Mouse (Mus musculus): ENCODE data around the gene Supt4a.

The Supt4a gene

GRCm38 (mm10) chr11:87737175-87737740 lies at the start of gene Supt4a:
TSS of gene Supt4a (plus strand) at chr11:87737552.
- peak; percentile 99 for DNase-seq

GRCm38 (mm10) chr11:87688478-87689203 lies 48.7 kb upstream of the Supt4a start:
- DNase-seq = no peak

- DNase-seq = no peak
Observed at GRCm38 (mm10) chr11:87689402-87689808, 47.9 kb upstream of the Supt4a start.

GRCm38 (mm10) chr11:87690054-87690740 lies 47.2 kb upstream of the Supt4a start:
- no peak for DNase-seq

- DNase-seq = no peak
Observed at GRCm38 (mm10) chr11:87697131-87697682, 40.1 kb upstream of the Supt4a start.

- DNase-seq = no peak
Observed at GRCm38 (mm10) chr11:87698126-87698525, 39.2 kb upstream of the Supt4a start.

GRCm38 (mm10) chr11:87701108-87701507 lies 36.2 kb upstream of the Supt4a start:
- DNase-seq = no peak

- no peak for DNase-seq
Observed at GRCm38 (mm10) chr11:87701877-87702620, 35.3 kb upstream of the Supt4a start.

GRCm38 (mm10) chr11:87703654-87704053 lies 33.7 kb upstream of the Supt4a start:
- DNase-seq = no peak

- no peak for DNase-seq
Observed at GRCm38 (mm10) chr11:87704289-87704688, 33.1 kb upstream of the Supt4a start.

- no peak for DNase-seq
Observed at GRCm38 (mm10) chr11:87707570-87707969, 29.8 kb upstream of the Supt4a start.

- DNase-seq = no peak
Observed at GRCm38 (mm10) chr11:87708979-87709378, 28.4 kb upstream of the Supt4a start.

- DNase-seq = no peak
Observed at GRCm38 (mm10) chr11:87709513-87710261, 27.7 kb upstream of the Supt4a start.

GRCm38 (mm10) chr11:87710262-87710615 lies 27.1 kb upstream of the Supt4a start:
- no peak for DNase-seq

GRCm38 (mm10) chr11:87712188-87712587 lies 25.2 kb upstream of the Supt4a start:
- DNase-seq = no peak

- DNase-seq = no peak
Observed at GRCm38 (mm10) chr11:87715999-87716398, 21.4 kb upstream of the Supt4a start.

GRCm38 (mm10) chr11:87719526-87719925 lies 17.8 kb upstream of the Supt4a start:
- DNase-seq = peak; percentile 36

- peak; percentile 81 for DNase-seq
Observed at GRCm38 (mm10) chr11:87720324-87720723, 17.0 kb upstream of the Supt4a start.

GRCm38 (mm10) chr11:87720839-87721238 lies 16.5 kb upstream of the Supt4a start:
- DNase-seq = peak; percentile 83

- no peak for DNase-seq
Observed at GRCm38 (mm10) chr11:87722168-87722567, 15.2 kb upstream of the Supt4a start.

- no peak for DNase-seq
Observed at GRCm38 (mm10) chr11:87722891-87723290, 14.5 kb upstream of the Supt4a start.

- DNase-seq = peak; percentile 31
Observed at GRCm38 (mm10) chr11:87725515-87725914, 11.8 kb upstream of the Supt4a start.
